Mouse (Mus musculus): ENCODE measurements at regions not wholly inside any gene's neighbourhood (a gene's known extent, or its start where the extent isn't known, plus 50 kb on each side); places are given as distances from the start of the nearest gene placed in this dataset.
A peak's percentile ranks its signal among the peaks of the same experiment; 100 is the strongest.

DNA sequence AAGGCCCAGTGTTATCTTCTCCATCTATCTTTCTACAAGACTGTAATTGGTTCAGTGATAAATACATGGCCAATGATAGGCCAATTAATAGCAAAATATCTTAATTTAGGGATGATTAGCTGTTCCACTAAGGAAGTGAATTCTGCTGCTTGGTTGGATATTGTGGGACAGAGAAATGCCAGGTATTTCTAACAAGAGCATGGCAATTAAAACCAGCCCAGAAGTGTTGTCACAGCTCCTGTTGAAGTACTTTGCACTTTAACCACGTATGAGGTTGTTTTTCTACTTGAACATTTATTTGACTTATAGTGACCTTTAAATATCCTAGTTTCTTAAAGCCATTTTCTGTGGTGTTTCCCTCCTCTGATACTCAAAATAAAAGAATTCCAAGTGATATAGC, 65.7 kb upstream of the Acsl4 start:
- no peak for DNase-seq (ENCODE audit: extremely low spot score, low spot score)

DNA sequence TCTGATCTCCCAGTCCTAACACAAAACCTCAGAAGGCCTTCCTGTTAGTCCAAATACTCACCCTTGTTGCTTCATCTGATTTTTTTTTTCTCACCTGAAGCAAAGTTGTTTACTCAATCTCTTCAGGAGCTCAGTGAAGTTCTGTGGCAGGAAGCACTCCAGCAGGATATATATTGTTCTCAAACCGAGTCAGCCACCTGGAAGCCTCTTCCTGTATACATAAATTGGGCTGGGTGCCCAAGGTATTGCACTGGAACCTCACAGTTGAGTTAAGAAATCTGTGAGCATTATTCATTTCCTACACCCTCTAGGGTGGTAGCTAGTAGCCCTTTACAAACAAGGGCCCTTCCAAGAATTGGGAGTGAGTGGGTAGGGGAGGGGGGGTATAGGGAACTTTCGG, 73.8 kb upstream of the Acsl4 start:
- no peak for DNase-seq (ENCODE audit: extremely low spot score, low spot score)

DNA sequence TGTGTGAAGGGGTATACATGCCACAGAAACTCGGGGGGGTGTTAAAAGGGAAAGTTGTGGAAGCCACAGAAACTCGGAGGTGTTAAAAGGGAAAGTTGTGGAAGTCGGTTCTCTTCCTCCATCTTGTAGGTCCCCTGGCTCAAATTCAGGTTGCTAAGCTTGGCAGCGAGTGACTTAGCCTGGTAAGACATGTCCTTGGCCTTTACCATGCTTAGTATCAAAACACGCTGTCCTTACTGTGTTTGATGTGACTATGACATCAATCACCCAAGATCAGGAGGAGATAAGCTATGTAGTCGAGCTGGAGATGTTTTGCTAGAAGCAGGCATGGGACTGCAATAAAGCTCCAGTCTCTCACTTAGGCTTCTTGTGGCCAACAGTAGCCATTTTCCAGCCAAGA, 74.4 kb upstream of the Acsl4 start:
- DNase-seq (ENCODE audit: extremely low spot score, low spot score) = no peak

DNA sequence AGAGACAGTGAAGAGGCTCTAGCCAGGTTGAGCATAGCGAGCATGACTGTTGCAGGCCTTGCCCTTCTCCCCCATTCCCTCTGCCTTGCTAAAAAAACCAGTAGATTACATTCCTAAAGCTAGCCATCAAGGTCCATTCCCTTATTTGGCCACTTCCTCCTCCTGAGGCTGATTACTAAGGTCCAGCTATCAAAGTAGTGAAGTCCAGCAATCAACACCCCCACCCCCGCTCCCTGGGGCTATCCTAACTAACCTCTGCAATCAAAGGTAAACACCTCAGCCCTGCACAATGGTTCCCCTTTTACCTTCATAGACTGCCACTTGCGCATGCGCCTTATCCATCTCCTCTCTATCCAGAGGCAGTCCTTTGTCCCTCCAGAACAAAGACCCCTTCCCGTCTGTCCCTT, 77.5 kb upstream of the Acsl4 start:
- DNase-seq (ENCODE audit: extremely low spot score, low spot score) = peak; percentile 19

DNA sequence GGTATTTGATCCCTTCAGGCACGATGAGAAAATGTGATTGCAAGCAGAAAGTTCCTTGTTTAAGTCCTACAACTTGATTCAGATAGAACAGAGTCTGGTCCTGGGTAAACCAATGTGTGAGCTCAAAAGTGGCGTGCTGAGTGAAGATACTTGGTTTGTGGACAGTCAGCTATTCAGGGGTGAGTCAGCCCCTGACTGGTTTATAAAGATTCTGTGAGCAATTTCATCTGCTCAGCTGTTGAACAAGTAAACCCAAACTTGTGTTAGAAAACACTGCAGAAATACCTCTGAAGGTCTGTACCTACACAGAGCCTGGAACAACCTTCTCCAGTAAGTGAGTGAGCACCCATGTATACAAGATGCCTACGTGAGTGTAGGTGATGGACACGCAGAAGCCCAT, 78.1 kb upstream of the Acsl4 start:
- DNase-seq (ENCODE audit: extremely low spot score, low spot score) = peak; percentile 13

DNA sequence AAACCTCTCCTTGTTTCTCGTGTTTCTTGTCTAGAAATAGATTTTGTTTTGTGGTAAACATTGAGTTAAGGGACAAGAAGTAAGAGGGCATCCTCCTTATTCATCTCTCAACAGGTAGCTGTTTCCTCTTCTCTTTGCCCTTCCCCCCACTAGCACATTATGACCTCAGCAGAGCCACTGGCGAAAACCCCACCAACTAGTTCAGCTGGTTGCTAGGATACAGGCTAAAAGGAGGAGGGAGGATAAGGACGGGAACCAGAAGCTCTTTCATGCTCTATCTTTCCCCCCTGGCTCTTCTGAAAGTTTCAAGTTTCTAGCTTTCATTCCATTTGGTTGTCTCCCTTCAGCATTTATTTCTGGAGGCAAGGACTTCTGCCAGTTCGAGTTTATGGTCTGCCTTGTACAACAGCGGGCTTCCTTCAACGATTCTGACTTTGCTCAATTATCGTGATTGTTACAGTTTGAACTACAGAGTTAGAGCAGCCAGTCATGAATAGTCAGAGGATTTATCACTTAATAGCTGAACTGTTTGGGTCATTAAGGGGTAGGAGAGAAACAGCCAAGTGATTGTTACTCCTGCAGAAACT, 78.8 kb upstream of the Acsl4 start:
- peak; percentile 24 for DNase-seq (ENCODE audit: extremely low spot score, low spot score)

DNA sequence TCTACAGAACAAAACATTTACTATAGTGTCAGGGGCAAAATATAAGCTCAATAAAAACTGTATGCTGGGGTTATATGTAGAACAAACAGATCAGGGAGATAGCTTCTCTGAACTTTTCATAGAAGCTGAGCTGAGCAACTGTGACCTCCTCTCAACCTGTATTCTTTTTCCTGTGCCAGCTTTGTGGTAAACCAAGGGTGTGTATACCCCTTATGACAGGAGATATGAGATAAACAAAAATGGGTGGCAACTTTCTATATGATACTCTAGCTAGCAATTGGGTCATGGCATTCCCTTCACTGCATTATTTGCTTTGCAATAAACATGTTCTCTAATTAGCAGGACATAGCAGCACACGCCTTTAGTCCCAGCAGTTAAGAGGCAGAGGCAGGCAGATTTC, 79.7 kb upstream of the Acsl4 start:
- no peak for DNase-seq (ENCODE audit: extremely low spot score, low spot score)

DNA sequence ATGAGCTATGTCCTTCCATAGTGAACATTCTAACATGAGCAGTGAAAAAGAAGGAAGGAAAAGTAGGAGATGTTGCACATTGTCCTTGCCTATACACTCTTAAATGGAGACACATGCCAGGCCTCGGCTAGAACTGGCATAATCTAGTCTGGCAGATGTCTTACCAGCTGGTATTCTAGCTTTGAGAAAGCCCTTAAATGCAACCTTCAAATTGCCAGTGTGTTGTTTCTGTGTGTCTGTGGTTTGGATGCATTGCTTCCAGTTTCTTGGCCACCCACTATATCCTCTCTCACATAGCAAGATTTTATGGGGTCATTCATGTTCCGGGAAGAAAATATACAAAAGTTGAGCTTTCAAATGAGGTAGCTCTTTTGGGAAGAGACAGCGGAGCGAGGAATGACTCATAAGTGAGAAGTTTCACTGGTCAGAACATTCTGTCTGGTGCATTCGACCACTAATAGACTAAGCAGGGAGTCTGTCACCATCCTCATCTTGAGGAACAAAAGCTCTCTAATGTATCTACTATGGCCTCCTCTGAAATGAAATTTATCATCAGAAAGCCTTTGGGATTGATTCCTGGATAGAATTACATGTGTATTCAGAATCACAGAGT, 91.0 kb upstream of the Acsl4 start:
- no peak for DNase-seq (ENCODE audit: extremely low spot score, low spot score)

DNA sequence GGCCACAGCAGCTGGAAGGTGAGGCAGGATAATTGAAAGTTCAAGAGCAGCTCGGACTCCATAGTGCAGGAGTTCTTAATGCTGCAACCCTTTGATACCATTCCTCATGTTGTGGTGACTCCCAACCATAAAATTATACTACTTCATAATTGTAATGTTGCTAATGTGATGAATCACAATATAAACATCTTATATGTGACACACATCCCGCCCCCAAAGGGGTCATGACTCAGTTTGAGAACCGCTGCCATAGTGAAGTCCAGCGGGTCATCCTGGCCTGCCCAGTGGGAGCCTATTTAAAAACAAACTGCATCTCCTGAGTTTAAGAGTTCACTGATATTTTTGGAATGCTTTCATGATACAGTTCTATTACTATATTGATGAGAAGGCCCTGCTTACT, 97.7 kb upstream of the Acsl4 start:
- no peak for DNase-seq (ENCODE audit: extremely low spot score, low spot score)

DNA sequence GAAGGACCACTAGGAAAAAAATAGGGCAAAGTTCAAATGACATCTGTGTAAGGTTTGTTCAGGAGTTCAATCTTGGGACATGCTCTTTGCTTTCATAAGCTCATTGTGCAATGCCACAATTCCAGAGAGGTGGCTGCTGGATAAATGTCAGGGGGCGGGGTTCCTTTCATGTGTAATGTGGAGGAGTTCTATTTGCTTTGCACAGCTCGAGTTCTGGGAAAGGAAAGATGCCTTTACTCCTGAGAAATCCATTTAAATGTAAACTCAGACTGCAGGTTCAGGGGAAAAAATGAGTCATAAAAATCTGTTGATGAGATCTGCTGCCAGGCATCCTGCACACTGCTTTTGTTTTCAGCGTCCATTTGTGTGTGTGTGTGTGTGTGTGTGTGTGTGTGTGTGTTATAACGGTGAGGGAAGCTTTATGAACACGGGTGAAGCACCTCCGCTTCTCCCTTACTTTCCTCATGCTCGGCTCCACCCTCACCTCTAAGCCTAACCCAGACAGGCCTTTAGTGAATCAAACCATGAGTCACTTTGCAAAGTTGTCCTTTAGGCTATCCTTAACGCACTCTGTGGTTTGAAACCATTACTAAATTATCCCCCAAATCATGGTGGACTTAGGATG, 99.9 kb upstream of the Acsl4 start:
- DNase-seq (ENCODE audit: extremely low spot score, low spot score) = no peak

DNA sequence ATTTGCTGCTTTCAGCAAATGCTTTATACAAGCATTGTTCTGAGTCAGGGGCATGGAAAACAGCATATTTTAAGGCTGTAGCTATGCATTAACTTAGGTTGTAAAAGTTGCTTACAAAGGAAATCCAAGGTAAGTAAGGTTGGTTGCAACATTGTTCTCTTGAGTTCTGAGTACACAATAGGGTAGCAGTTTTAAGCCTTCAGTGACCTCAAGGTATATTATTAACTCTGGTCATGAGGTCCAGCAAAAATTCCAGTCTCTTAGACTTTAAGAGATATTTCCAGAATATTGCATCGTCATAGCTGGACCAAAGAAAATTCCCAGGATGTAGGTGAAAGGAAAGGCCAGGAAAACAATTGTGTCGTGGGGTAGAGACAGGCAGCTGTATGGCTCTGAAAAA, 110.8 kb upstream of the Acsl4 start:
- DNase-seq (ENCODE audit: extremely low spot score, low spot score) = no peak

DNA sequence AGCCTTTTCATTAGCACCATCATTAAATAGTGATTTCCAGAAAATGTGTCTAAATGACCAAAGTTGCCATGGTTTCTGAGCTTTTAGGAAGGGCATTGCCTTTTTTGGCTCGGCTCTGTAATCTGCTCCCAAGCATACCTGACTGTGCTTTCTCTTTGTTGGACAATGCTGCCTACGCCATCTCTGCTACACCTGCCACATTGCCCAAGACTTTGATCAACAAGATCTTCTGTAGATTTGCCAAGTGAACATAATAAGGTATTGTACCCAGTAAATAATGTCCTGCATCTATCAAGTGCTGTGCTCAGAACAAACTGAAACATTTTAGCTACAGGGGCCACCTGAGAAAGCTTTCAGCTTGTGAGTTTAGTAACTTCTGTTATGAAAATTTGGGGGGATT, 114.6 kb upstream of the Acsl4 start:
- DNase-seq (ENCODE audit: extremely low spot score, low spot score) = no peak

DNA sequence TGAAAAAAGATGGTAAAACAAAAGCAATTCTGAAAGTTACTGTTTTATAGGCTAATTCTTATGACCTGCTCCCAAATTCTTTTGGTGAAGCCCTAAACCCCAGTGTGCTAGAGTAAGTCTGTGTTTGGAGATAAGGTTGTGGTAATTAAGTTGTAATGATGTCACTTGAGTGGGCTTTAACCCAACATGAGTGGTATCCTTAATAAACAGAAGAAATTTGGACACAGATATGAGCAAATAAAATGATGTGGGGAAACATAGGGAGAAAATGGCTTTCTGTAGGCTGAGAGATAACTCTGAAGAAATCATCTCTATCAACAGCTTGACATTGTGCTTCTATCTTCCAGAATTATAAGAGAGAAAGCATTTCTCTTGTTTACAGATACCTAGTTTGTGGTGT, 117.1 kb upstream of the Acsl4 start:
- DNase-seq (ENCODE audit: extremely low spot score, low spot score) = no peak

DNA sequence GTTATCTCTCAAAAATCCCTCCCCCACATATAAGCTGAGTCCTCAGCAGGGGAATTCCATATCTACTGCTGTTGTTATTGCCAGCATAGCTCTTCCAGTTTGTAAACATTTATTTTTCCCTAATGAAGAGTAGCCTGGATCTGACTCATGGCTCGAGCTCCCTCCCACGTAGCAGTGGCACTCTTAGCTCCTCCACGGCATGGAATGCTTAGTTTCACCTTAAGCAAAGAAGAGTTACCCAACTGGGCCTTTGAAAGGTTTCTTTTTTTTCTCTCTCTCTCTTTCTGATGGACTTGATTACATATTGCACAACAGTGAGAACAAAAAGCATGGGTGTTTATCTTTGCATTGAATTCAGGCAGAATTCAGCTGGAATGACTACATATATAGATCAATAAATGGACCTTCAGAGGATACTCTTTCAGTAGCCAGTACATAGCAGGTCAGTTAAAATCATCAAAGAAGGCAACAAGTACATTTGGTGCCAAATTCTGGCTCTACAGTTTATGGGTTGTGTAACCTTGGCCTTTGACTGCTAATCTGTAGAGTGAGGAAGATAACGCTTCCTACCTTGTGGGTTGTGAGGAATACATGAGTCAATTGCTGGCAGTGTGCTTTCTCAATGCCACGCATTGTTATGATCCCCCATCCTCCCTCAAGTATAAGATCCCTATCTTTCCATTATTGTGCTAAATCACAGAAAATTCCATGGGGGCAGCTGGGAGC, 126.2 kb upstream of the Acsl4 start:
- DNase-seq (ENCODE audit: extremely low spot score, low spot score) = no peak

DNA sequence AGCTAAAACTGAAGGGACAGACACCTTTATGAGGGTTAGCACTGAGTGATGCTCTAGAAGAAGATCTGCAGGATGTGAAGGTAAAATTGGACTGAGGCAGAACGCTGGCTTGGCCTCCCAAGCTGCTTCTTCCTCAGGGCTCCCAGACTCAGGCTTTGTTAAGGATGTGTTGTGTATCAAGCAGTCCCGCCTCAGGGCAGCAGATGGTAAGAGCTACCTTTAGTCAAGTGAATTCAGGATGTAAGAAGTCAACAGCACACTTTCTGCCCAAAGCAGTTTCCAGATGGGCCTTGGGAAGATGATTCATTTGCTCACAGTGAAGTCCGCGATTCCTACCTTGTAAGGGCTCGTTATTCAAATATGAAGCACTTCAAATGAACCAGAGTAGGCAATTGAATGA, 126.9 kb upstream of the Acsl4 start:
- DNase-seq (ENCODE audit: extremely low spot score, low spot score) = no peak

DNA sequence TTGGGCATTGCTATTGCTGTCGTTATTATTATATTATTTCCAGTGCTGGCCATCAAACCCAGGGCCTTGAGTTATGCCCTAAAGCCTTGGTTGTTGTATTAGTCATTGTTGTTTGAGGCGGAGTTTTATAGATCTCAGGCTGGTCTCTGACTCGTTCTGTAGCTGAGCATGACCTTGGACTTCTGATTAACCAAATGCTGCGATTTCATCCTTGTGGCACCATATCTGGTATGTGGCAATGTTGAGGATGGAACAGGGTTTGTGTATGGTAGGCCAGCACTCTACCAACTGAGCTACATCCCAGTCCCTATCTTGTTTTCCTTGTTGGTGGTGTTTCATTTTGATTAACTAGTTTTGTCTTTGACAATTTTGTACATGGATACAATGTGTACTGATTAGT, 130.7 kb upstream of the Acsl4 start:
- no peak for DNase-seq (ENCODE audit: extremely low spot score, low spot score)

DNA sequence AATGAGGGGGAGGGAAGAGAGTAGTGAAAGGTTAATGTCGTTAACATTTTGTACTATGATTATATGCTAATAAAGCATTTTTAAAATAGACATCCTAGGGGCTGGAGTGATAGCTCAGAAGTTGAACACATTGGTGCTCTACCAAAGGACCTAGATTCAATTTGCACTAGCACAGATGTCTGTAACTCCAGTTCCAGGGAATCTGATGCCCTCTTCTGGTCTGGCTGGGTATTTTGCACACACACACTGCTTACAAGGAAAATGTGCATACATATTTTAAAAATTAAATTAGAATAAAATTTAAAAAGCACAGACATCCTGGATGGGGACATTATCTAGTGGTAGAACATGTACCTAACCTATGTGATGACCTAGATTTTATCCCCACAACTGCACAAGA, 136.6 kb upstream of the Acsl4 start:
- no peak for DNase-seq (ENCODE audit: extremely low spot score, low spot score)

DNA sequence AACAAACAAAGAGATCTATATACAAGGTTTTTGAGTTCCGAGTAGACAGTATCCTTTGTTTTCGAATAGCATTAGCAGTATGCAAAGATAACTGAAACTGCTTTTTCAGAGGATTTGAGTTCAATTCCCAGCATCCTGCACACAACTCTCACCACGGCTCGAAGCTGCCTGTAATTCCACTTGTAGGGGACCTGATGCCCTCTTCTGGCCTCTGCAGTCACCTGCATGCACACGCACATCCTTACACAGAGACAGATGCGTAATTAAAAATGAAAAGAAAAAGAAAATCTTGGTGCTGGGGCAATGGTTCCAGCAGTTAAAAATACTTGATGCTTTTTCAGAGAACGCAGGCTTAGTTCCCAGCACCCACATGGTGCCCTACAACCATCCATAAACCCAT, 139.6 kb upstream of the Acsl4 start:
- DNase-seq (ENCODE audit: extremely low spot score, low spot score) = no peak

DNA sequence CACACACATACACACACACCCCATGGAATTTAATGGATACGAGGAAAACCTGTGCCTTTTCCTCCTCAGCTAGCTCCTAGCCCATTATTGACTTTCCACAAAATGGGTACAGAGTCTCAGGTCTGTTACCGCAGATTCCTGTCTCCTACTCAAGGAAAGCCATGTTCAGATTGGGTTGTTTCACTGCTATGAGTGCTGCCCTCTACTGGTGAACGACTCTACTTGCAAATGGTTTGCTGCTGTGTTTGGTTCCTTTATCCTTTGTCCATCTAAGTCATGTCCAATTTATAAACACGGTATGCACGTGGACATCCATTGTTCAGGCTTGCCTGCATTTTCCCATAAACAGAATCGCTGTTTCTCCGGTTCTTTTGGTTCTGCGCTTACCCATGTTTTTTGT, 144.4 kb upstream of the Acsl4 start:
- DNase-seq (ENCODE audit: extremely low spot score, low spot score) = peak; percentile 23

DNA sequence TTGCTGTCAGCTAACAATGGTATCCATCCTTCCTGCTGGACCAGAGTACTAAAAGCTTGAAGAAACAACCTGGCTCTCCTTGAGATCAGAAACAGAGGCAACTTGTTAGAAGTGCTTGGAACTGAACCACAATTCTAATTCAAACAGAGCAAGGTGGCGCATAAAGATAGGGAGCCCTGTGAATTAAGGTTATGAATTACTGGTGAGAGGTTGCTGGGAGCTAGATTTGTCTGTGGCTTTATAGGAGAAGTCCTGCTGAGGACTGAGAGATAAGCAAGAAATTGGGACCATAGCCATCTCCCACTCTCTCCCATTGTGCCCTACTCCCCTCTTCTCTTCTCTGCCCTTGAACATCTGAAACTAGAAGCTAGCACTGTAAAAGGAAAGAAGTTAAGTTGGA, 145.2 kb upstream of the Acsl4 start:
- DNase-seq (ENCODE audit: extremely low spot score, low spot score) = no peak

DNA sequence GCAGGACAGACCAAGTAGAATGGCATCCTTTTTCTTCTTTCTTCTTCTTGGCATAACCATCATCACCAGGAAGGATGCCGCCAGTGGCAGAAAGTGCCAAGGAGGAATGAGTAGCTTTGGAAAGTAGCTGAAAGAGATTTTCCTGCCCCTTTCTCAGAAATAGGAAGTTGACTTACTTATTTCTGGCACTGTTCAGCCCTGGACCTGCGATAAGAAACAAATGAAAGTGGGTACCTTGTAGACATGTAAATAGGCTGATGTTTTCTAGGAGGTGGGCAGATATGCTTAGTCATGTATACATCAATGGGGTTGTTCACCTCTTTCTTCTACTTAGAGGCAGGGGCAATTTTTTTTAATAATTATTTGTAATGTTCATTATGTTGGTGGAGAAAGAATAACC, 145.3 kb upstream of the Tmem164 start:
- no peak for DNase-seq (ENCODE audit: extremely low spot score, low spot score)

DNA sequence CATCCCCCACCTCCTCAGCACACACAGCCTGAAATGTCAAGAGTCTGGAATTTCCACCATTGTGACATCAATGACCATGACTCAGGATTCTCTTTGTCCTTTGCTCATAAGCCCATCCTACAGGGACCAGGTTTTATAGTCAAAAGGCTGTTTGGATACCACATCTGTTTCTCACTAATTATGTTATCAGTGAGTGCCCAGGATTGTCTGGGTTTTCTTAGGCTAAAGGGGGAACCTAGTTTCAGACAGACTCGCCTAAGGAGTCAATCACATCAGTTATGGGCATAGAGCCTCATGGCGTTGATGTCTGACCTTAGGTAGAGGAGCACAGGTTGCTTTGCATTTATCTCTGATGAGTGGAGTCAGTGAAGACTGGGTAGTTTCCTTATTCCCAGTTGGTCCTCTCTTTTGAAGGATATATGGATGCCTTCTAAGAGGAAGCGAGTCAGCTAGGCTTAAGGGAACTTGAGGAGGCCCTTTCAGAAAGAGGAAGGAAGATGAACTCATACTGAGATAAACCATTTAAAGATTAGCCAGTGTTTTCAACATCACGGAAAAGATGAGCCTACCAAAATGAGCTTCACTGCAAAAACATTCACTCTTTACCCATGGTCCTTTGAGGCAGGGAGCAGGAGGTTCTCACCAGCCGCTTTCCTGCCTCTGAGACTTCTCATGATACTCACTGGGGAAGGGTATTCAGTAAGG, 143.8 kb upstream of the Tmem164 start:
- no peak for DNase-seq (ENCODE audit: extremely low spot score, low spot score)

Data from neural tube, embryonic 10.5 days (tissue).